In genomic region chr3:67732858-67733257, GRCm38 (mm10) we compare ENCODE assay signal across 15 mouse cellular contexts.
"Had no signal": no experiment of that assay in that cellular context is flagged by ENCODE, and none has a peak within 500 bp of the region (broad histone marks: within the 10 kb centered on the region; RNA-seq: fewer than 3 reads in every experiment).

No protein-coding gene starts in this region.

- H3K27me3 ChIP-seq: kidney, embryonic 15.5 days; limb, embryonic 13.5 days; megakaryocyte, embryonic 14.5 days had no signal

- DNase-seq: kidney, adult 11 months; layer of hippocampus, postnatal 36 days; left cerebral cortex, postnatal 4 days; lung, adult 18-20 months; right cerebral cortex, postnatal 25 days; thymus, postnatal 4 days had no signal

- H3K4me1 ChIP-seq: kidney, embryonic 15.5 days; limb, embryonic 13.5 days; megakaryocyte, embryonic 14.5 days had no signal

- H3K27ac ChIP-seq: kidney, embryonic 15.5 days; limb, embryonic 13.5 days; liver, embryonic 14.5 days; macrophage; stomach, postnatal 0 days had no signal

- ATAC-seq: lung, postnatal 0 days; midbrain, embryonic 16.5 days had no signal

- H3K9me3 ChIP-seq: kidney, embryonic 15.5 days; limb, embryonic 13.5 days had no signal

- H3K4me2 ChIP-seq: kidney, embryonic 15.5 days; limb, embryonic 13.5 days; midbrain, embryonic 11.5 days had no signal

- H3K9ac ChIP-seq: kidney, embryonic 15.5 days; limb, embryonic 13.5 days; liver, embryonic 14.5 days had no signal

- H3K36me3 ChIP-seq: kidney, embryonic 15.5 days; limb, embryonic 13.5 days had no signal

- H3K4me3 ChIP-seq: kidney, embryonic 15.5 days; limb, embryonic 13.5 days; megakaryocyte, embryonic 14.5 days had no signal
